Mouse (Mus musculus): ENCODE measurements at regions not wholly inside any gene's neighbourhood (a gene's known extent, or its start where the extent isn't known, plus 50 kb on each side); places are given as distances from the start of the nearest gene placed in this dataset.

GRCm38 (mm10) chr7:36955376-36955775, 257.5 kb downstream of the Tshz3 start:
- ATAC-seq (replicated peaks; ENCODE audit: low FRiP score, low TSS enrichment, low read depth), result no peak
- Histone ChIP-seq H3K27me3 (replicated peaks; ENCODE audit: control insufficient read depth, insufficient read depth, low read length) (no peaks in the 10 kb centered on the region), H3K4me1 (replicated peaks; ENCODE audit: control insufficient read depth, insufficient read depth, low read length) (no peaks in the 10 kb centered on the region), H3K4me3 (ENCODE audit: low read depth, low read length) (no peak overlapping the region), H3K4me2 (ENCODE audit: low read length) (no peak overlapping the region), H3K27ac (ENCODE audit: low read depth) (no peak overlapping the region), H3K9ac (ENCODE audit: low read length) (no peak overlapping the region), H3K9me3 (ENCODE audit: control insufficient read depth, low read length) (peaks cover 4% of the 10 kb centered on the region; the same call in 1 of the 2 replicates), H3K36me3 (ENCODE audit: control insufficient read depth, insufficient read depth, low read length) (no peaks in the 10 kb centered on the region)
- WGBS, result 35% methylated on average over 3 of the region's 3 CpGs
- no peak for DNase-seq (ENCODE audit: low spot score)

GRCm38 (mm10) chr7:36958255-36958654, 260.3 kb downstream of the Tshz3 start:
- 58% methylated on average over 8 of the region's 8 CpGs for WGBS
- Histone ChIP-seq H3K27ac (ENCODE audit: low read depth) (no peak overlapping the region), H3K9ac (ENCODE audit: low read length) (no peak overlapping the region), H3K4me3 (ENCODE audit: low read depth, low read length) (no peak overlapping the region), H3K4me2 (ENCODE audit: low read length) (no peak overlapping the region), H3K27me3 (replicated peaks; ENCODE audit: control insufficient read depth, insufficient read depth, low read length) (no peaks in the 10 kb centered on the region), H3K9me3 (ENCODE audit: control insufficient read depth, low read length) (peaks cover 4% of the 10 kb centered on the region; the same call in 1 of the 2 replicates), H3K4me1 (replicated peaks; ENCODE audit: control insufficient read depth, insufficient read depth, low read length) (no peaks in the 10 kb centered on the region), H3K36me3 (ENCODE audit: control insufficient read depth, insufficient read depth, low read length) (no peaks in the 10 kb centered on the region)
- DNase-seq (ENCODE audit: low spot score), result no peak
- ATAC-seq (replicated peaks; ENCODE audit: low FRiP score, low TSS enrichment, low read depth), result no peak

- Histone ChIP-seq H3K4me2 (ENCODE audit: low read length) (no peak overlapping the region), H3K4me3 (ENCODE audit: low read depth, low read length) (no peak overlapping the region), H3K4me1 (replicated peaks; ENCODE audit: control insufficient read depth, insufficient read depth, low read length) (peaks cover 10% of the 10 kb centered on the region), H3K27ac (ENCODE audit: low read depth) (no peak overlapping the region), H3K36me3 (ENCODE audit: control insufficient read depth, insufficient read depth, low read length) (no peaks in the 10 kb centered on the region), H3K9me3 (ENCODE audit: control insufficient read depth, low read length) (no peaks in the 10 kb centered on the region), H3K27me3 (replicated peaks; ENCODE audit: control insufficient read depth, insufficient read depth, low read length) (no peaks in the 10 kb centered on the region), H3K9ac (ENCODE audit: low read length) (no peak overlapping the region)
- DNase-seq (ENCODE audit: low spot score), result no peak
- ATAC-seq (replicated peaks; ENCODE audit: low FRiP score, low TSS enrichment, low read depth), result no peak
- WGBS, result 59% methylated on average over 7 of the region's 7 CpGs
These were observed 273.9 kb downstream of the Tshz3 start for GRCm38 (mm10) chr7:36971772-36972171.

DNA sequence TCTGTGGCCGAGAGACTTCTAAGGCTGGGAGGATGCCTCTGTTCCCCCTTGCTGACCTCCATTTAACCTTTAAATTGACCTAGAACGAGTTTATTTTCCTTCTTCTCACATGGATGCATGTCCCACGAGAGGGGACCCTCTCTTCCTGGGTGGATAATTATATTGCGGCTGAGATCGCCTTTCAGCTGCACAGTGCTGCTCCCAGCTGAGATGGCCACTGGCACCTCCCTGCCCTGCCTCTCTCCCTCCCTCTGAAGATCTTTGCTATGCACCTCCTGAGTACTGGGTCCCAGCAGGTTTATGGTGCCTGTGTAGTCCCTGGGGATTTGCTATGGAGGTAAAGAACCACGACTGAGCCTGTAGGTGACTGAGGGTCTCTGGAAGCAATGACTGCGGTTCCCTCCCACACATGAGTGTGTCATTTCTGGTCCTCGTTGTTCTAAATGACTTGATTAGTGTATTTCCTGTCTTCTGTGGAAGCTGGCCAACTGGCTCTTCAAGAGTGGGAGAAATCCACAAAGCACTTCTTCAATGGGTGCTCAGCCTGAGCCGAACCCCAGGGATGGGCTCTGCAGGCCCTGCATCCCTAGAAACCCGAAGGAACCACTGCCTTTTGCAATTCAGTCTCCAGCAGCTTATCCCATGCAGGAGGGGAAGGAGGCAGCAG, 275.9 kb downstream of the Tshz3 start:
- ATAC-seq (replicated peaks; ENCODE audit: low FRiP score, low TSS enrichment, low read depth) (no peak), DNase-seq (ENCODE audit: low spot score) (peak; percentile 54)
- H3K27ac ChIP-seq (ENCODE audit: low read depth), result peak overlapping the region; percentile 47; the same call in 1 of the 2 replicates
- peak overlapping the region; percentile 1; the same call in 1 of the 2 replicates for H3K4me2 ChIP-seq (ENCODE audit: low read length)
- H3K27me3 ChIP-seq (replicated peaks; ENCODE audit: control insufficient read depth, insufficient read depth, low read length), result no peaks in the 10 kb centered on the region
- no peak overlapping the region for H3K9ac ChIP-seq (ENCODE audit: low read length)
- H3K4me1 ChIP-seq (replicated peaks; ENCODE audit: control insufficient read depth, insufficient read depth, low read length), result peaks cover 10% of the 10 kb centered on the region
- no peaks in the 10 kb centered on the region for H3K36me3 ChIP-seq (ENCODE audit: control insufficient read depth, insufficient read depth, low read length)
- WGBS, result 26% methylated on average over 10 of the region's 10 CpGs
- H3K9me3 ChIP-seq (ENCODE audit: control insufficient read depth, low read length), result no peaks in the 10 kb centered on the region
- no peak overlapping the region for H3K4me3 ChIP-seq (ENCODE audit: low read depth, low read length)

GRCm38 (mm10) chr7:36974573-36974972, 276.7 kb downstream of the Tshz3 start:
- no peaks in the 10 kb centered on the region for H3K27me3 ChIP-seq (replicated peaks; ENCODE audit: control insufficient read depth, insufficient read depth, low read length)
- WGBS, result 54% methylated on average over 4 of the region's 4 CpGs
- H3K4me1 ChIP-seq (replicated peaks; ENCODE audit: control insufficient read depth, insufficient read depth, low read length), result peaks cover 10% of the 10 kb centered on the region
- H3K4me2 ChIP-seq (ENCODE audit: low read length), result no peak overlapping the region
- no peaks in the 10 kb centered on the region for H3K36me3 ChIP-seq (ENCODE audit: control insufficient read depth, insufficient read depth, low read length)
- no peak overlapping the region for H3K9ac ChIP-seq (ENCODE audit: low read length)
- ATAC-seq (replicated peaks; ENCODE audit: low FRiP score, low TSS enrichment, low read depth) (no peak), DNase-seq (ENCODE audit: low spot score) (peak; percentile 59)
- no peak overlapping the region; the same call in 1 of the 2 replicates for H3K27ac ChIP-seq (ENCODE audit: low read depth)
- no peaks in the 10 kb centered on the region for H3K9me3 ChIP-seq (ENCODE audit: control insufficient read depth, low read length)
- H3K4me3 ChIP-seq (ENCODE audit: low read depth, low read length), result no peak overlapping the region

DNA sequence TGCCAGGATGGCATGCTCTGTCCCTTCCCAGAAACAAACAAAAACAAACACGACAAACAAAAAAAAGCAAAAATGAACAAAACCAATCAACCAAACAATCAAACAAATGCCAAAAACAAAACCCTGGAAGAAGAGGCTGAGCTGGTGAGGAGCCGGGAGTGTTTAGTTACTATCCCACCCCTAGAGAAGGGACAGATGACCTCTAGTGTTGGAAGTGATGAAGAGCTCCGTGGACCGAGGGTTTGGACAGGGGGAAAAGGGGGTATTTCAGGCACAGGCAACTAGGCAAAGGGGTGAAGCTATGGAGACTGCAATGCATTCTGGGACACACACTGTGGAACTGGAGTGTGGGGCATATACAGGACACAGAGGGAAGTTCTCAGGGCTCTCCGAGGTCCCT, 277.6 kb downstream of the Tshz3 start:
- ATAC-seq (replicated peaks; ENCODE audit: low FRiP score, low TSS enrichment, low read depth) (no peak), DNase-seq (ENCODE audit: low spot score) (no peak)
- H3K4me2 ChIP-seq (ENCODE audit: low read length), result no peak overlapping the region
- no peaks in the 10 kb centered on the region for H3K36me3 ChIP-seq (ENCODE audit: control insufficient read depth, insufficient read depth, low read length)
- 26% methylated on average over 5 of the region's 5 CpGs for WGBS
- no peak overlapping the region for H3K4me3 ChIP-seq (ENCODE audit: low read depth, low read length)
- H3K4me1 ChIP-seq (replicated peaks; ENCODE audit: control insufficient read depth, insufficient read depth, low read length), result peaks cover 10% of the 10 kb centered on the region
- H3K27ac ChIP-seq (ENCODE audit: low read depth), result no peak overlapping the region
- H3K9ac ChIP-seq (ENCODE audit: low read length), result no peak overlapping the region
- no peaks in the 10 kb centered on the region for H3K9me3 ChIP-seq (ENCODE audit: control insufficient read depth, low read length)
- H3K27me3 ChIP-seq (replicated peaks; ENCODE audit: control insufficient read depth, insufficient read depth, low read length), result no peaks in the 10 kb centered on the region

- no peak for DNase-seq (ENCODE audit: low spot score)
- H3K36me3 ChIP-seq (ENCODE audit: control insufficient read depth, insufficient read depth, low read length), result no peaks in the 10 kb centered on the region
- H3K27ac ChIP-seq (ENCODE audit: low read depth), result no peak overlapping the region
- no peak overlapping the region for H3K4me3 ChIP-seq (ENCODE audit: low read depth, low read length)
- peaks cover 10% of the 10 kb centered on the region for H3K4me1 ChIP-seq (replicated peaks; ENCODE audit: control insufficient read depth, insufficient read depth, low read length)
- WGBS, result 57% methylated on average over 12 of the region's 12 CpGs
- ATAC-seq (replicated peaks; ENCODE audit: low FRiP score, low TSS enrichment, low read depth), result no peak
- H3K4me2 ChIP-seq (ENCODE audit: low read length), result no peak overlapping the region
- H3K27me3 ChIP-seq (replicated peaks; ENCODE audit: control insufficient read depth, insufficient read depth, low read length), result no peaks in the 10 kb centered on the region
- no peak overlapping the region for H3K9ac ChIP-seq (ENCODE audit: low read length)
- H3K9me3 ChIP-seq (ENCODE audit: control insufficient read depth, low read length), result no peaks in the 10 kb centered on the region
These were observed 279.9 kb downstream of the Tshz3 start for GRCm38 (mm10) chr7:36977819-36978218.

DNA sequence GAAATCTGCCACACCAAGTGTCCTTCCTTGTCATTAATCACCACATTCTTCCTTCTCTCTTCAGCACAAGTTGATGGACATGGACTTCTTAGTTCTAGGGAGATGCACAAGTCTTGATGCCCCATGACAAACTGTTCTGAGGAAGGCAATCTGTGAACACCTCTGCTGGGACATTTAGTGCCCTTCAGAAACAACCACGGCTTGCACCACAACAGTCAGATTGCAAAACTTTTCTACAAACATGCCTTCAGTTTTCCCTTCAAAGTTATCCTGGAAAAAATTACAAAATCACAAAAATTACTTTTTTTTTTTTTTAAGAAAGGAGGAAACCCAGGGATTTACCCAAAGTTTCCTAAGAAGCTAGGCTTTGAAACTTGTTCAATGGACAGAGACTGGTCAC, 291.5 kb downstream of the Tshz3 start:
- no peak overlapping the region for H3K27ac ChIP-seq (ENCODE audit: low read depth)
- H3K27me3 ChIP-seq (replicated peaks; ENCODE audit: control insufficient read depth, insufficient read depth, low read length), result no peaks in the 10 kb centered on the region
- no peak overlapping the region for H3K4me2 ChIP-seq (ENCODE audit: low read length)
- WGBS, result 80% methylated on average over 1 of the region's 1 CpGs
- no peaks in the 10 kb centered on the region for H3K9me3 ChIP-seq (ENCODE audit: control insufficient read depth, low read length)
- DNase-seq (ENCODE audit: low spot score) (no peak), ATAC-seq (replicated peaks; ENCODE audit: low FRiP score, low TSS enrichment, low read depth) (no peak)
- H3K4me3 ChIP-seq (ENCODE audit: low read depth, low read length), result no peak overlapping the region
- H3K9ac ChIP-seq (ENCODE audit: low read length), result no peak overlapping the region
- no peaks in the 10 kb centered on the region for H3K4me1 ChIP-seq (replicated peaks; ENCODE audit: control insufficient read depth, insufficient read depth, low read length)
- H3K36me3 ChIP-seq (ENCODE audit: control insufficient read depth, insufficient read depth, low read length), result no peaks in the 10 kb centered on the region

- H3K9me3 ChIP-seq (ENCODE audit: control insufficient read depth, low read length), result no peaks in the 10 kb centered on the region
- no peak for DNase-seq (ENCODE audit: low spot score)
These were observed 306.7 kb downstream of the Tshz3 start for GRCm38 (mm10) chr7:37004601-37005000.

More at GRCm38 (mm10) chr7:37004601-37005000, 306.7 kb downstream of the Tshz3 start:
- H3K27me3 ChIP-seq (replicated peaks; ENCODE audit: control insufficient read depth, insufficient read depth, low read length), result no peaks in the 10 kb centered on the region
- 85% methylated on average over 5 of the region's 5 CpGs for WGBS
- no peak for ATAC-seq (replicated peaks; ENCODE audit: low FRiP score, low TSS enrichment, low read depth)
- H3K27ac ChIP-seq (ENCODE audit: low read depth), result no peak overlapping the region
- no peak overlapping the region for H3K4me2 ChIP-seq (ENCODE audit: low read length)
- H3K36me3 ChIP-seq (ENCODE audit: control insufficient read depth, insufficient read depth, low read length), result no peaks in the 10 kb centered on the region
- H3K9ac ChIP-seq (ENCODE audit: low read length), result no peak overlapping the region
- no peaks in the 10 kb centered on the region for H3K4me1 ChIP-seq (replicated peaks; ENCODE audit: control insufficient read depth, insufficient read depth, low read length)
- H3K4me3 ChIP-seq (ENCODE audit: low read depth, low read length), result no peak overlapping the region
